Mouse (Mus musculus): Measurements from ENCODE around the gene Sdsl.

The Sdsl gene

GRCm38 (mm10) chr5:120493873-120494395 lies 21.3 kb upstream of the Sdsl start:
- DNase-seq = no peak

DNA sequence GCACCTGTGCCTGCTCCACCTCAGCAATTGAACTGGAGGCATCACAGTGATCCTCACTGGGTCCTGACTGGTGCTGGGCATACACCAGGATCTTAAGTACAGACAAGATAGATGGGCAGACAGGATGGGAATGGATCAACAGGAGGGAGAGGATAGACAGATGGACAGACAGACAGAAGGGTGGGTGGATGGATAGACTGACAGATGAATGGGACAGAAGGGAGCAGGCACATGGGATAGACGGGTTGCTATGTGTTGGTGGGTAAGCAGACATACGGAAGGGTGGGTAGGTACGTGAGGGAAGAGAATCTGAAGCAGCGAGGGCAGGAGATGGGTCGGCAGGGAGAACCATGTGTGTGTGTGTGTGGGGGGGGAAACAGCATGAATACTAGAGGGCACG lies 20.8 kb upstream of the Sdsl start:
- DNase-seq = no peak

GRCm38 (mm10) chr5:120492437-120492836 lies 19.8 kb upstream of the Sdsl start:
- peak; percentile 29 for DNase-seq

DNA sequence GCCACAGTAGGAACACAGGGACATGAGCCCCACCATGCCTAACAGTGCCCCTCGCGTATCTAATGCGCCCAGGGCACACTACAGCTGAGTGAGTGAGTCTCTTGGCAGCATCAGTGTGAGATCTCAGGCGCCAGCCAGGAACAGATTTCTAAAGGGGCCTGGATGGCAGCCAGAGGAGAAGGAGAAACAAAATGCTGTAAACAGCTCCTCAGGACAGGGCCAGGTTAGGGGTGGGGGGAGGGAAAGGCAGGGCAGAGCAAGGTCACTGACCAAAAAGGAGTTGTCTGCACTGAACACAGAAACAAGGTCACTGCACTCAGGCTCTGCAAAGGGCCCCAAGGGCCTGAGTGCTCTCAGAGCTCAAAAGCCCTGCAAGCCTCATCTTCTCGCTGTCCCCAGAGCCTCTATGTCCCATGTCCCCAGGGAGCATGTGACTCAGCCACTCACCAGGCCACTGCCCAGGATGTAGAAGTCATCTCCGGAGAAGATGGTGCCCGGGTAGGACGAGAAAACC lies 18.1 kb upstream of the Sdsl start:
- peak; percentile 47 for DNase-seq

GRCm38 (mm10) chr5:120487844-120488243 lies 15.2 kb upstream of the Sdsl start:
- no peak for DNase-seq

DNA sequence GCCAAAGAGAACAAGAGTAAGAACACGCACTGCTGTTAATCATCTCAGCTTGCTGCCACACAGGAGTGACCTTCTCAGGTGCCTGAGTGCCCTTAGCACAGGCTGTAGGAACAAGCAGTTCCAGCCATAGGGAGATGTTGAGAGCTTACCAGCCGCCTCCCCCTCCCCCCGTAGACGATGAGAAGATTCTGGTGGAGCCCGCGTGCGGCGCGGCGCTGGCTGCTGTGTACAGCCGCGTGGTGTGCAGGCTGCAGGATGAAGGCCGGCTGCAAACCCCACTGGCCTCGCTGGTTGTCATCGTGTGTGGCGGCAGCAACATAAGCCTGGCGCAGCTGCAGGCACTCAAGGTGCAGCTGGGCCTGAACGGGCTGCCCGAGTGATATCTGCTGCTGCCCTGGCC lies 10.8 kb upstream of the Sdsl start:
- no peak for DNase-seq

DNA sequence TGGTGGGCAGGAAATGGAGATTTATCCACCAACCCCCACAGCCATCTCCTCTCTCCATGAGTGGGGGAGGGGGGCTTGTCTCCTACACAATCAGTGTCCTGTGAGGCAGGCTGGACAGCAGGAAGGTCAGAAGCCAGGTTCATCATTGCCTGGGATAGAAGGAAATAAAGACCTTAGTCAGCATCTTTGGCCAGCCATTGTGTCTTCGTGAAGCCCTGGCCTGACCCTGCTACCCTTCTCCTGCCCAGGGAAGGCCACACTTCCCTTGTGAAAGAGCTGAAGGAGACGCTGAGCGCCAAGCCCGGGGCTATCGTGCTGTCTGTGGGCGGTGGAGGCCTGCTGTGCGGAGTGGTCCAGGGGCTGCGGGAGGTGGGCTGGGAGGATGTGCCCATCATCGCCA lies 8.6 kb upstream of the Sdsl start:
- no peak for DNase-seq

GRCm38 (mm10) chr5:120479538-120479937 lies 6.9 kb upstream of the Sdsl start:
- no peak for DNase-seq

GRCm38 (mm10) chr5:120477993-120478392 lies 5.4 kb upstream of the Sdsl start:
- no peak for DNase-seq

GRCm38 (mm10) chr5:120476296-120476695 lies 3.7 kb upstream of the Sdsl start, which contains the start of gene Sds:
Sds (plus strand) TSS chr5:120476526.
- DNase-seq = no peak

DNA sequence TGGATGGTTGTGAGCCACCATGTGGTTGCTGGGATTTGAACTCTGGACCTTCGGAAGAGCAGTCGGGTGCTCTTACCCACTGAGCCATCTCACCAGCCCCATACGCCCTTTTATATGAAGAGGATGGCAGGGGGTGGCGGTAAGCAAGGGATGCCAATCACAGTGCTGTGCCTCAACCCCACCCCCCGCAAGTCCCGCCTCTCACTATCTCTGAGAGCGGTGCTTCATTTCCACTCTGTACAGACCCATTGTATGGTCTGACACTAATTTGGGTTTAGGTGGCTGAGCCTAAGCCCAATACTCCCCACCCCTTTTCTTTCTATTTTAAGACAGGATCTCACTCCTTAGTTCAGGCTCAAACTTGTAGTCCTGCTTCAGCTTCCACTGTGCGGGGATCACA lies 3.3 kb upstream of the Sdsl start:
- DNase-seq = no peak

- no peak for DNase-seq
Measured at GRCm38 (mm10) chr5:120473361-120473760, 751 bp upstream of the Sdsl start.

DNA sequence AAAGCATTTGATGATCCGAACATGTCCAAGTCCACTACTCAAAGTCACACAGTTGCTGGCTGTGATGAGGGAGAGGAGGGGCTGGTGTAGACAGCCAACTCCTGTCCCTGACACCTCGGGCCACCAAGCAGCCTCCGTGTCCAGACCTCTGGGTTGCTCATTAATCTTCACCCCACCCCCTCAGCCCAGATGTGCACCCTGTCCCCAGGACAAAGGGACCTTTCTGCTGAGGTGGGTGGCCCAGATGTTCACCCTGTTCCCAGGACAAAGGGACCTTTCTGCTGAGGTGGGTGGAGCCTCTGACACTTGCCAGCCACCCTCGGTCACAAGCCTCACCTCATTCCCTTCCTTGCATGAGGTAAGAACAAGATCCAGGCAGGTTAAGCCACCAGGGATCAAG lies 1.1 kb downstream of the Sdsl start:
- DNase-seq = no peak

- no peak for DNase-seq
Measured at GRCm38 (mm10) chr5:120468830-120469229, 3.8 kb downstream of the Sdsl start.

DNA sequence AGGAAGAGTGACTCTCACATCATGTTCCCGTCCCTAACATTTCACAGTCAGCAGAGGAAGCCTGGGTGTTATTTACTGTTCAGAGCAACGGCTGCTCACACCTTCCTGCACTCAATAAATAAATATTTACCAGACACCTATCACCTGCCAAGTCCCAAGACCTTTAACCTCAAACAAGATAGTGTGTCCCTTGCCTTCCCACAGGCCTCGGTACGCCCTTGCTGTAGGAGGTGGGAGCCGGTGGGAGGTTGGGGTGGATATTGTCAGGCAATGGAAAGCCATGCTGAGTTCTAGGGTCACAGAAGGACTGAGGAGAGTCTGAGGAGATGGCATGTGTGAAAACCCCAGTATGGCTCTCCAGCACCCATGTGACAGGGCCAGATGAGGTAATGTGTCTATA lies 4.3 kb downstream of the Sdsl start:
- no peak for DNase-seq

DNA sequence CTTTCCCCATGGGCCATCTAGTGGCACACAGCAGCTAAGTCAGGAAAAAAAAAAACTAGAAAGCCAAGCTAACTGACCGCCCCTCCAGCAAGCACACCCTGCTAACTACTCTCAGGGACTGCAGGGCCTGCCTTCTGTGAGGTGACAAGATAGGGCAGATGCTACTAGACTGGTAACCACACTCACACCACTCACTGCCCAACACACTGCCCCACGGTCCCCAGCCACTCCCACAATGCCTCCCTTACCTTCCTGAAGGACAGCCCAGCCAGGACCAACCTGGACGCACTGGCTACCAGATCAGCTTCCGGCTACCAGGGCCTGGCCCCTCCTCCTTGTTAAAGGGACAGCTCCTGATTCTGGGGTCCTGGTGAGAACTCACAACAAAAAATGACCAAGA lies 5.6 kb downstream of the Sdsl start:
- DNase-seq = peak; percentile 24

DNA sequence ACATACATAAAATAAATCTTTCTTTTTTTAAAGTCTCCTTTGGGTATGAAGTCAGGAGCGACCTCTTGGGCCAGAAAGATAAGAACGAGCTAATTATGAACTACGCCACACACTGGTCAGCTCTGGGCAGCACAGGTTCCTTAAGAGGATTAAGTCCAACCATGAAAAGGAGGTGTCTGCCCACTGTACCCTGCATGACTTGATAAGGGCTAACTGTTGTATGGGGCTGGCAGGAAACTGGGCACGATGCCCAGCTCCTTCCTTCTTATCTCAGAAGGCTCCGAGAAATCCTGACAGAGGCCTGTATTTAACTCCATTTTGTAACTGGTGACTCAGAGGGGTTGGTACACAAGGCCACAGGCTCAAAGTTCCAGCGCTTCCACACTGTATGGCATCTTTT lies 6.8 kb downstream of the Sdsl start:
- peak; percentile 40 for DNase-seq

DNA sequence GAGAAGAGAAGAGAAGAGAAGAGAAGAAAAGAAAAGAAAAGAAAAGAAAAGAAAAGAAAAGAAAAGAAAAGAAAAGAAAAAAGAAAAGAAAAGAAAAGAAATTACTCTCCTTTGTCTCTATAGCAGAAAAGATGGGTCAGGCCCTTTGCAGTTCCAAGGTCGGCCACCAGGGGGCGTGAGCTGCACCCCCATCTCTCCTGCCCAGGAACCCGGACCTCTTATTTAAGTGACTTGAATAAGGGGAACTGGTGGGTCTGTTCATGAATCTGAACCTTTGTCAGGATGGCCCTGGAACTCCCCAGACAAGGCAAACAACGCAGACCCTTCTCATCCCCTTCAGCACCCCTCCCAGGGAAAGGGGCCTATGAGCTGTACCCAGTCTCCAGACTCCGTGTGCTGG lies 7.5 kb downstream of the Sdsl start:
- peak; percentile 38 for DNase-seq

DNA sequence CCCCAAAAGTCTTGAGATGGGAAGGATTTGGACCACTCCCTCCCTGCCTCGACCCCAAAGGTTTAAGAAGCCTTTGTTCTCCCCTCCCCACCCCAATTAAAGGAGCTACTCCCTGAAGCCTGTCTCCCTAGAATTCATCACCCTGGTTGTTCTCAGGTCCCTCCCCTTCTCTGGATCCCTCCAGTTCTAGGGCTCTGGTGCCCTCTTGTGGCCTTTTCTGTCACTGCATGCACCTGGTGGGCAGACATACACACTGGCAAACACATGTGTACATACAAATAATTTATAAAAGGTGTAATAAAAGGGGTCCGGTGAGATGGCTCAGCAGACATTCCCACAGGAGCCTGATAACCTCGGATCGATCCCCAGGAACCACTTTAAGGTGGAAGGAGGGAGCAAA lies 8.3 kb downstream of the Sdsl start:
- DNase-seq = no peak

DNA sequence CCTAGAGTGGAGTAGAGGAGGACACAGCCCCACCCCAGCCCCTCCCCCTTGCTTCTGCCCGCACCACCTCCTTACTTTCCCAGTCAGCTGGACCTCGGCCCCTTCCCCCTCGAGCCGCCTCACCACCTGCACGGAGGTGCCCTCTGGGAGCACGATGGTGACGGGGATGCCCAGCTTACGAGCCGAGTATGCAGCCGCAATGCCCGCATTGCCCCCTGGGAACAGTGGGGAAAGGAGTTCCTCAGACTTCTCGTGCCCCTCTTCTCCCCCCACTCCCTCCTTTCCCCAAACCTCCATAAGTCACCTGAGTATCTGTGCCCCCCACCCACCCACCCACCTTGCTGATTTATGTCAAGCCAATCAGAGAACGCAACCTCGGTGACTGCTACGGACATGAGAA lies 10.7 kb downstream of the Sdsl start:
- DNase-seq = no peak

GRCm38 (mm10) chr5:120459133-120459532 lies 13.5 kb downstream of the Sdsl start:
- no peak for DNase-seq

DNA sequence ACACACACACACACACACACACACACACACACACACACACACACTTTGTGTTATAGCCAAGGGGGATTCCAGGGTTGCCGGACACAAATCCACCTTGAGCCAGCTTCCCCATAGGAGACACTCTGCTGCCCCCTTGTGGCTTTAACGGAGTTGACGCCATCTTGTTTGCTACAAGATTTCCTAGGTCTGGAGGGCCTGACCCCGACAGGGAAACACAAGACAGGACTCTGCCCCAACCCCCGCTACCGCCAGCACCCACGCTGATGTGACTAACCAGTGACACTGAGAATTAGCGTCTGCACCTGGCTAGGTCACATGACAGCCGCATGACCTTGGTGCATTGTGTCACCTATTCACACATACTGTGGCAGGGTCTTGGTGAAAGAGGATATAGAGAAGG lies 15.0 kb downstream of the Sdsl start:
- peak; percentile 75 for DNase-seq

DNA sequence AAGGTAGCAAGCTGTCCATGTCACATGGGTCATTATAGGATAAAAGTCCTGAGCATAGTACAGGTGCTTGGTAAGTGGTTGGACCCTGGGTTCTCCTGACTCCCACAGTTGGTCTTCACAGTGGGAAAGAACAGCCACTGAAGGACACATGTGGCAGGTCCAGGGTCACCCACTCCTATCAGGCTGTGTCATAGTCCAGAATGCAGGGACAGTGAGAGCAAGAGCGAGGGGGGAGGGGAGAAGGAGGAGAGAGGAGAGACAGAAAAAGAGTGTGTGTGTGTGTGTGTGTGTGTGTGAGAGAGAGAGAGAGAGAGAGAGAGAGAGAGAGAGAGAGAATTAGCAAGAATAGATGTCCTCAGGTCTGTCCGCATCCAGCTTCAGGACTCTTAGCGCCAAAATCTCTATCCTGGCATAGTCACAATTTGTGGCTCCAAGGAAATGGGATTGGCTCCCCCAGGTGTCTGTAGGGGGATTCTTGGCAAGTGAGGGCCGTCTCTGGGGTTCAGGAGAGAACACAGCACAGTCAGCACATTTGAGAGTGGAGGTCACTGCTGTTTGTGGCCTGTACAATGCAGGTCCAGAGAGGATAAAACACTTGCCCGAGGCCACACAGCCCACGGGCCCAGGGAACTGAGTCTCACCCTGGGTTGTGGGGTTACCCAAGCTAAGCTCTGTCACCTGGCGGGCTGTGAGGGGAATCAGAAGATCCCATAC lies 15.6 kb downstream of the Sdsl start:
- no peak for DNase-seq

- no peak for DNase-seq
Measured at GRCm38 (mm10) chr5:120456253-120456652, 16.4 kb downstream of the Sdsl start.

DNA sequence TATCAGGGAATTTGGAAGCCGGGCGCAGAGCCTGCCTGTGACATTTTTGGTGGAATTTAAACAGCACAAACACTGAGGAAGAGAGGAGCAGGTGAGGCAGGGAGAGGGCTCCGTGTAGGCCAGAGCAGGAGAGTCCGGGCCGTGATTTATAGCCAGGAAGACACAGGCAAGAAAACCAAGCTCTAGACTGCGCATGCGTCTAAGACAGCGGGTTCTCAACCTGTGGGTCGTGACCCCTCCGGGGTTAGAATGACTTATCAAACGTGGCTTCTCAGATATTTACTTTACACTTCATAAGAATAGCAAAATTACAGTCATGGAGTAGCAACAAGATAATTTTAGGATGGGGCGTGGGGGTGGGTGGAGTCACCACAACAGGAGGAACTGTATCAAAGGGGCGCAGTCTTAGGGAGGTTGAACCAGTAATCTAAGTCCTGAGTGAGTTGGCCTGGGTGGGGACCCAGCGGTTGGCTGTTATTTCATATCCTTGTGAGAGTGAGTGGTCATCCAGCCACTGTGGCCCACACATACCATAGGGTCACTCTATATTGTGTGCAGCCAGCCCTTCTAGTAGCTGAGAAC lies 17.8 kb downstream of the Sdsl start:
- DNase-seq = no peak
